Mouse (Mus musculus) activated CD4-positive, CD25-positive, alpha-beta regulatory T cell, adult 4 months (primary cell): ENCODE data around the gene Cdk1. TPM values are rescaled to one million over a fixed set of nuclear protein-coding genes. Genes with fewer than 3 reads are reported as not detected.
A peak's percentile ranks its signal among the peaks of the same experiment; 100 is the strongest.

ENCODE experiments used
- ATAC-seq: one replicate; pipeline ENCODE4 v1.8.0; 2017
- polyA plus RNA-seq, 2 experiments: library from polyadenylated mRNA; unstranded; fragments of 100-300 nt; shearing (Covaris generic); gene quantifications; one replicate each; pipeline ENCODE4 v1.2.1; 2017

Gene Cdk1
- polyA plus RNA-seq, 2 experiments from 2014 or later = 38.3 to 42.9 TPM

DNA sequence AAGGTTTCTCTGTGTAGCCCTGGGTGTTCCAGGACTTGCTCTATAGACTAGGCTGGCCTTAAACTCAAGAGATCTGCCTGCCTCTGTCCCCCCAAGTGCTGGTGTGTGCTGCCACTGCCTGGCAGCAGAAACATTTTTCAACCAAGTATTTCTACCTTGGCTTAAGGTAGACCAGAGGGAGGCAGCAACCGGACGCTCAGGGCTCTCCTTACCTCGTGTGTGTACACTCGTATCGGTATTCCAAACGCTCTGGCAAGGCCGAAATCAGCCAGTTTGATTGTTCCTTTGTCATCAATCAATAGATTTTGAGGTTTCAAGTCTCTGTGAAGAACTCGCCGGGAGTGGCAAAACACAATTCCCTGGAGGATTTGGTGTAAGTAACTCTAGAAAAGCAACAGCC lies 10.4 kb downstream of the Cdk1 start:
- no peak for ATAC-seq

GRCm38 (mm10) chr10:69341570-69342227 lies 11.0 kb downstream of the Cdk1 start:
- no peak for ATAC-seq

DNA sequence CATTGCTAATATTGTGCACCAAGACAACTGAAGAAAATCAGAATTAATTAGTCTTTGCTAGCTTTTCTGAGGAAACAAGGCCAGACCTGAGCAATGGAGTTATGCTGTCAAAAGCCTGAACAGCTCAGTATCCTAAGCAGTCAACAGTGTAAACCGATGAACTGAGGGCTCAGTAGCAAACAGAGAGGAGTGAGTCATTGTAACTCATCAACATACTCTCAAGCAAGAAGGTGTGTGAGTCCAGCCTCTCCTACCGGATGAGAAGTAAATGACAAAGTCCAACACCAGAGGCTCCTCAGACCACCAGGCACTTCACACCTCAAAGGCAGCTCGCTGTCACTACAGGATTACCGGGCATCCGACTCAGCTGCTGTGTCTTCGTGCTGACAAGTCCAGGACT lies 12.7 kb downstream of the Cdk1 start:
- no peak for ATAC-seq

DNA sequence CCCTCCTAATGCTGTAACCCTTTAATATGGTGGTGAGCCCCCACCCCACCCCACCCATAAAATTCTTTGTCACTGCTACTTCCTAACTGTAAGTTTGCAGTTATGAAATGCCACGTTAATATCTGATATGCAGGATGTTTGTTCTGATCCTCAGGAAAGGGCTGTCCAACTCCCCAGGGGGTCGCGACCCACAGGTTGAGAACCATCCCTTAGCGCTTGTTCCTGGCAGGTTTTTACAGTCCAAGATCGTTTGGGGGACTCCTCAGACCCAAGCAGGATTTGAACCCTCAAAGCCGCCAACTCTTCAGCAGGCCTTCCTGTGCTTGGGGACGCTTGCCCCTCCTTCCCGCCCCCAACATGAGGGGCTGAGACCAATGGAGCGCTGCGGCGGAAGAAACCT lies 16.5 kb downstream of the Cdk1 start:
- no peak for ATAC-seq

DNA sequence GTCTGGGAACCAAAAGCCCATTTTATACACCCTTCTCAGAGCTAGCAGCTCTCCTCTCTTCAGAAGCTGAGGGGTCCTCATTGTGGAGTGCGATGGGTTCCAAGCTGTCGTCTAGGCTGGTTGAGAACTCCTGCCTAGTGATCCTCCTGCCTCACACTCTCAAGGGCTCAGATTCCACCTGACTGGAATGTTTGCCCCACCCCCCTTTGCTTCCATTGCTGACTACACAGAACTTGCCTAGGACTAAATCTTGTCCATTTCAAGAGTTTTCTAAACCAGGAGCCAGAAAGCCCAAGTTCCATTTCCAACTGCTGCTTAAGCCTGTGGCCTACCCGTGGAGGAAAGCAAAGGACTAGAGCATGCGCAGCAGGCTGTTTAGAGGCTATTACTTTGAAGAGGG lies 17.1 kb downstream of the Cdk1 start:
- no peak for ATAC-seq

GRCm38 (mm10) chr10:69335195-69335536 lies 17.6 kb downstream of the Cdk1 start:
- no peak for ATAC-seq

DNA sequence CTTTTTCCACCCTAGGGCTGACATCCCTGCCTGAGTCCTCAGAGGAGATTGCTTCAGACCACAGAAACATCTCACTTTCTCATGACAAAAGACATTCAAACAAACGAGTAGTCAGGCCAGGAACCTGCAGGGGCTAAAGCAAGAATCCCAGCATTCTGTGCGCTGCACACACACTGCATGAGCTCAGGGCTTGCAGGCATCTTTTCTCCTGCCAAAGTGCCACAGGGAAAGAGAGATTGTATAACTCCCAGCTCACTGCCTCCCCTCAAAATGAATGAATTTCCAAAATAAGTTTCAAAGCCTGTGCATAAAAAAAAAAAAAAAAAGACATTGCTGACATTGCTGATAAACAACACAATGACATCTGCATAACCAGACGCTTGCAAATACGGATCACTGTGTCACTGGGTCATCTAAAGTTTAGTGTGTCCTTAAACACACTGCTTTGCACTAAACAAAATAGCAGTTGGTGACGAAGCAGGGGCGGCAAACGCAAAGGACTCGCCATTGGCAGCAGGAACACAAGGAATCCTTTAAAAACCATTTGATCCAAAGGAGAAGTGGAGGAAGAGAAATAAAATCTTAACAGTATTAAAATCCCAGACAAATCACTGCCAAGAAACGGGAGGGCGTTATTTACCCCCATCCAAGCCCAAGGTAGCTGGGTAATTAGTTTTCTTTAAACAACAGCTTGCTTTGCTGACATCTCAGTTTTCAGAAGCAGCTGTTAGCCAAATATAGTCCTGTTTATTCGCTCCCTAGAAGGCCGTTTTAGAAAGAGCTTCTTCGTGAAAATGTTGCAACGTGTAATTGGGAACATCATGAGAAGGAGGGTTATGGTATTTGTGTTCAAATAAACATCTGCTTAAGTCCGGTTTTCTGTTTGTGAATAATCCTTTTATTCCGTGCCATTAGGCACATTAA lies 18.2 kb downstream of the Cdk1 start:
- ATAC-seq = no peak

DNA sequence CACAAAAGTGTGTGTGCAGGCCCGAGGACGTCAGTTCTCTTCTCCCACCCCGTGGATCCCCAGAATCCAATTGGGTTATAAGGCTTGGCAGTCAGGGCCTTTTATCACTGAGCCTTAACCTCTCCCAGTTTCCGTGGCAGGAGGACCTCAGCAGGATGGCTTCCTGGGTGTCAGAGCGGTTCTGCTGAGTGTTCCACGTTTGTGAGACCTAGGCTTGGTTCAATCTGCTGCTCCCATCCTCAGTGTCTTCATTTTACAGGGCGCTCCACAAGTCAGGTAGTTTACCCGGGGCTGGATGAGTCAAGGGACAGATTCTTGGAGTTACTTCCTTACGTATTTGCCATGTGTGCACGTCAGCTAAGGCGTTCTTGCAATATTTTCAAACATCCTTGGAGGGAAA lies 19.5 kb downstream of the Cdk1 start:
- ATAC-seq = no peak

DNA sequence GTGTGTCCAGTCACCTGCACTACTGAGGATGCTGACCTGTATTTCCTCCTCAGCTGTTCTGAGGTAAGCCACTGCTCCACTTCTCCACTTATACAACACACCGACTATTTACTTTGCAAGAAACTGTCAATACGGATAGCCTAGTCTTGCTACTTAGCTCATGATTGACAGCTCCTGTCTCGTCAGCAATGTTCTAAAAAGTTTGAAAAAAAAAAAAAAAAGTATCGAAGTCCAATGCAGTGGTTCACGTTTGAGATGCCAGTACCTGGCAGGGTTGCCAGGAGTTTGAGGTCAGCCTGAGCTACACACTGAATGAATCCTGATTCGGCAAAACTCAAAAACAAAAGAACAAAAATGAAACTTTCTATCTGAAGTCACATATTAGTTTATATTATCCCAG lies 21.5 kb downstream of the Cdk1 start:
- ATAC-seq = no peak

DNA sequence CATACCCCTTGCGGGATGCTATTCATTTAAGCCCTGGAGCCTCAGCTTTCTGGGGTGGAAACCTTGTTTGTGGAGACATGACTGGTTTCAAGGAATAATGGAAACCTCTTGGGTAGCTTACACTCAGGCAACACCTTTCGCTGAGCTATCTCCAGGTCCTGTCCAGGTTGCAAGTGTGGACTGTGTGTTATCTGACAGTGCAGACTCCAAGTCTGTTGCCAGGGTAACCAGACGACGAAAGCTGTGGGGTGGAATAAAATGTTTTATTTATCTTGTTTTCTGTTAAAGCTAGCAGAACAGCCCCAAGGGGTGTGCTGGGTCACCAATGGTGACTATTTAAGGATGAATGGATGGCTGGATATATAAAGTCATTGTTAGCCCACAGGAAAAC lies 24.1 kb downstream of the Cdk1 start:
- no peak for ATAC-seq

GRCm38 (mm10) chr10:69328029-69328655 lies 24.6 kb downstream of the Cdk1 start:
- no peak for ATAC-seq

- ATAC-seq = no peak
These were observed 25.4 kb downstream of the Cdk1 start for GRCm38 (mm10) chr10:69327362-69327761.

DNA sequence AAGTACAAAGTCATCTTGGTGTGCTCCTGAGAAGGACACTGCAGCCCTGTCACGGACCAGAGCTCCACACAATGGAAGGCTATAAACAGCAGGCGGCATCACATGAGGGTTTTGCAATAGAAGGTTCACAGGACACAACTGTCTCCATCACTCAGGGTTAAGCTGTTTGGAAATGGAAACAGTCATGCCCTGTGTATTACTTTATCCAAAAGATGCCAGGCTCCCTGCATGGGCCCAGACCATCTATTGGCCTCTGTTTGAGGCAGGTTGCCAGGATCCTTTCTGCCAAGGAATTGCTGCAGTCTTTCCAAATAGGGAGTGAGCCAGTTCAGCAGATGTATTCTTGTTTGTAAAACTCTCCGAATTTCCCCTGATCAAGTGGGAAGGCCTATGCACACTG lies 26.3 kb downstream of the Cdk1 start:
- ATAC-seq = no peak

GRCm38 (mm10) chr10:69324816-69325215 lies 27.9 kb downstream of the Cdk1 start:
- no peak for ATAC-seq

- ATAC-seq = no peak
These were observed 28.8 kb downstream of the Cdk1 start for GRCm38 (mm10) chr10:69323986-69324385.

GRCm38 (mm10) chr10:69321519-69322035 lies 31.2 kb downstream of the Cdk1 start:
- no peak for ATAC-seq

DNA sequence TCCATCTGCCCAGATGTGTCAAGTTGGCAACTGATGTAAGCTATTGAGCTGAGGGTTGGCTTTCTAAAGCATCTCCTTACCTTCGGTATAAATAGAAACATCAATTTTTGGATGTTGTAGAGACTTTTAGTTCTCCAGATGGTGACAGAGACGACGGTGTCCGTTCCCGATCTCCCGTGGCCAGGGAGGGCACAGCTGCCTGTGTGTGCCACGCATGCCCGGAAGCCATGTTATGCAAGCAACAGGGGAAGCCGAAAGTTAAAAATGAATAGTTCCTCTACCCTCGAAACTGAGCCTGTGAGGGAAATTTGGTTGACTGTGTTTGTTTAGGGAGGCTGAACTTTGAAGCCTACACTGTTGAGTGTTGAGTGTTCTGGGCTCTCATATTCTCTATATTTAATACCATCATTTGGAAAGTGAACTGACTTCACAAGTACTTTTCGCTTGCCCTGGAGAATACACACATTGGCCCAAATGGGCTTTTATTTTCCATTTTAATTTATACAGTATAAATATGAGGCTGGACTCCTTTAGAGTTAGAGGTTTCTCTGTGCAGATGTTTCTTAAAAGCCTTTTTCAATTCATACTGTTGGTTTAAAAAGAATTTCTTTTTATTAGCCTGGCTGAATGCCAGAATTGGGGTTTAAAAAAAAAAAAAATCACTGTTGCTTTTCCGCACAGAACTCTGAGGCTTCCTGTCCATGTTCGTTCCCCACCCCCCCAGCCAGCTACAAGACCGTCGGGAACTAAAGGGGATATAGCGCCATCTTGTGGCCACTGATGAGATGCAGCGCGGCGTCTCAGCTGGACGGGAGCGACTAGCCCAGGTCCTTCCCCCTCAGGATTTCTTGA lies 31.8 kb downstream of the Cdk1 start:
- ATAC-seq = peak; percentile 82

GRCm38 (mm10) chr10:69318514-69318913 lies 34.2 kb downstream of the Cdk1 start:
- ATAC-seq = no peak

GRCm38 (mm10) chr10:69313944-69314343 lies 38.8 kb downstream of the Cdk1 start:
- ATAC-seq = no peak

DNA sequence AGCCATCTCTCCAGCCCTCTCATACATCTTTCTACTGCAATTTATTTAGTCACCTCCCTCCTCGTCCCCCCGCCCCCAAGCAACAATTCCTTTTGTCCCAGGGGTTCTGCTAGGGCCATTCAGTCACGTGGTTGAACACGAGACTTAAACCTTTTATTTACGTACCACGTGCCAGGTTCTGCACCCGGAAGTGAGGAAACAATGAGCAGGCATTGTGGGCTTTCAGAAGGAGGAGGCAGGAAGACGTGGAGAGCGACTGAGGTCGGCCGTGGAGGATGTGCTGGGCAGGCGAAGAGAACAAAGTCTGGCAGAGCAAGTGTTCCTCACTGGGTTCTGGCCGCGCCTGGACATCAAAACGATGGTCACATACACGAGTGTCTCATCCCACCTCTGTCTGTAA lies 40.9 kb downstream of the Cdk1 start:
- ATAC-seq = no peak

DNA sequence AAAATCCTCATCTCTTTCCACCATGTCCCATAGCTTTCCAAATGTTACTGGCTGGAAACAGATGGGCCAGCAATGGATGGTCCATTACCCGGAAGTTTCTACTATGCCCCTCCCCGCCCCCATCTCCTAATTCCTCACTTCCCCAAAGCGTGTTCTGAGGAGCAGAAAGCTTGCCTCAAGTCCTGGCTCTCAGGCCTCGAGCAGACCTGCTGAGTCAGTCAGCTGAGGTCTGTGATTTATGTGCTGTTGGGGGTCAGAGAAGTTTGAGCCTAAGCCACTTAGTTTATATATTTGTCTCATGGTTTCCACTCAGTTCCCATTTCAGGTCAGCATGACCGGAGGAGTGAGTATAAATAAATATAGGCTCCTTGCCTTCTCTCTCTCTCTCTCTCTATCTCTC lies 43.6 kb downstream of the Cdk1 start:
- ATAC-seq = no peak

DNA sequence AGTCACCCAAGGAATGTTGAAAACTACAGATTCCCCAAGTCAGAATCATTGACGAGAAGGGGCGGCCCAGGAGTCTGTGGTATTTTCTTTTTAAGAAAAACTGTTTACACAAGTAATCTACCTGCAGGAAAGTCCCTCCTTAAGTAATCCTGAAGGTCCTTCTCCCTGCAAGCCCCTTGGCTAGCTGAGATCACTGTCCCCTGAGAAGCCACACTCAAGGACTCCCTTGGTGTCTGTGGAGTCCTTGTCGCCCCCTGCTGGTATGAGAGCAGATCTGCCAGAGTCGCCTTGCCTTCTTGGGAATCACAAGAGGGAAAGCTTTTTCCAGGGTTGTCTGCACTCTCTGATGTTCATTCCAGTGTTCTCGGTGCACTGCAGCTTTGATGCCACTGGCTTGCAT lies 45.7 kb downstream of the Cdk1 start:
- no peak for ATAC-seq

- ATAC-seq = no peak
These were observed 46.5 kb downstream of the Cdk1 start for GRCm38 (mm10) chr10:69306205-69306604.
